Mouse (Mus musculus) G1E-ER4 (cell line): ENCODE results near the gene Golga4. TPM values are rescaled to one million over a fixed set of nuclear protein-coding genes. Genes with fewer than 3 reads are reported as not detected.

Source experiments
- GATA1 ChIP-seq: IDR thresholded peaks from one replicate; pipeline ENCODE4 v1.8.0; 2012; ENCODE audit warnings: low read length, inconsistent platforms
- polyA plus RNA-seq: library from polyadenylated mRNA; stranded (reverse); fragments of >175 nt; gene quantifications from 2 replicates; pipeline ENCODE4 v1.2.3, GENCODE M21; 2012

The Golga4 gene
- polyA plus RNA-seq, 1 experiment, result 24.2 TPM

- TF ChIP-seq GATA1, result no peak
Measured at GRCm38 (mm10) chr9:118537463-118538339, 31.6 kb downstream of the Golga4 start.

DNA sequence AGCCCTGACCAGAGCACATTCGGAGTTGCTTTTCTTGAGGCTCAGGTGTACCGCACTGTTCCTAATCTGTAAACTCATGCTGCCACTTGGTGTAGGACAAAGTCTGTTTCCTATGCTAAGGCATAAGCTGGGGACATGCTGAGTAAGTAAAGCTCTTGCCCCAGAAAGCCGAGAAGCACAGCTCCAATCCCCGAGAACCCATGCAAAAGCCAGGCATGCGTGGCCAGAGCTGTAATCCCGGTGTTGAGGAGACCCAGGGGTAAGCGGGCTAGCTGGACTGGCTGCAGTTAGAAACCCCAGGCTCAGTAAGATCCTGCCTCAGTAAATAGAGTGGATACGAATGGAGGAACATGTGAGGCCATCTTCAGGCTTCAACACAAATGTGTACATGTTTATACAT is 35.8 kb downstream of the Golga4 start:
- no peak for TF ChIP-seq GATA1

DNA sequence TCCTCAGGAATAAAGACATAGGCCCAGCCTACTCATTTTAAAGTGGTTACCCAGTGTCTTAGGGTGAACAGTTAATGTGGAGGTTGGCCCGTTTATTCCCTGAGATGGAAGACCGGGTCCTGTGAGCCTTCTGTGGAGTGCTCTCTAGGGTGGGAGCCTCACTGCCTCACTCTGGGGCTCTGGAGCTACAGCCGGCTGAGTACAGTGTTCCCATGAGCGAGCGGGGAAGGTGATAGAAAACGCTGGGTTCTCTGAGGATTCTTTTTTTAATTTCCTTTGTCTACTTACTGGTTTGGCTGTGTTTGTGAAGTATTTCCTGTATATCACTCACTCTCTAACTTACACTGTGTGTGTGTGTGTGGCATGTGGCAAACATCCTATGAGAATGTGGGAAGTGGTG is 39.1 kb downstream of the Golga4 start:
- TF ChIP-seq GATA1, result no peak

DNA sequence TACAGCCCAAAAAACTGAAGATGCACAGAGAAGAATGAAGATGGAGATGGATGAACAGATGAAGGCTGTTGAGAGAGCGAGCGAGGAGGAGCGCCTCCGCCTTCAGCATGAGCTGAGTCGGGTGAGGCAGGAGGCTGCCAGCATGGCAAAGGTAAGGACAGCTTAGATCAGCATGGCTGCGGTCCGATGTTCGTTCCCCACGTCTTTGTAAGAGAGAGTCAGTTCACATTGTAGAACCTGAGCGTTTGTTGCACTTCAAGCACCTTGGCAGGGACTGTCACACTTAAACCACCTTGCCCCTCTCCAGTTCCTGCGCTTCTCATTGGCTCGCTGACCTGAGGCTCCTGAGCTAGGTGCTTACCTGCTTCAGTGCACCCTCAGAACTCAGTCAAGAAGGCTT is 42.6 kb downstream of the Golga4 start:
- no peak for TF ChIP-seq GATA1

DNA sequence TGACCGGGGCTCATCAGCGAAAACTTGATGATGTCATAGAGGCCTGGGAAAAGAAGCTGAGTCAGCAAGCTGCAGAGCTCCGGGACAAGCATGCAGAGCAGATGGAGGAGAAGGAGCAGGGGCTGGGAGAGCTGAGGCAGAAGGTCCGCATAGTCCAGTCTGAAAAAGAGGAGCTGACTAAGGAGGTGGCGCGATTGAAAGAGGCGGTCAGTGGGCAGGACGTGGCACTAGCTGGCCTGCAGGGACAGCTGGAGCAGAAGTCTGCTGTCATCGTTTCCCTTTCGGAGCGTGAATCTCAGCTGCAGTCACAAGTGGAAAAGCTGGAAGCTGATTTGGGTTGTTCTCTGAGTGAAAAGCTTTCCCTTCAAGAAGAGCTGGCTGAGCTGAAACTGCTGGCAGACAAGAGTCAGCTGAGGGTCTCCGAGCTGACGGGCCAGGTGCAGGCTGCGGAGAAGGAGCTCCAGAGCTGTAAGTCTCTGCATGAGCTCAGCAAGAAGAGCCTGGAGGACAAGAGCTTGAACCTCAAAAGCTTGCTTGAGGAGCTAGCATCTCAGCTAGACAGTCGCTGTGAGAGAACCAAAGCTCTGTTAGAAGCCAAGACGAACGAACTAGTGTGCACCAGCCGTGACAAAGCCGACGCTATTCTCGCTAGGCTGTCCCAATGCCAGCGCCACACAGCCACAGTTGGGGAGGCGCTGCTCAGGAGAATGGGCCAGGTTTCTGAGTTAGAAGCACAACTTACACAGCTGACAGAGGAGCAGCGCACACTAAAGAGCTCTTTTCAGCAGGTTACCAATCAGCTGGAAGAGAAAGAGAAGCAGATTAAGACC is 51.1 kb downstream of the Golga4 start:
- TF ChIP-seq GATA1, result no peak

DNA sequence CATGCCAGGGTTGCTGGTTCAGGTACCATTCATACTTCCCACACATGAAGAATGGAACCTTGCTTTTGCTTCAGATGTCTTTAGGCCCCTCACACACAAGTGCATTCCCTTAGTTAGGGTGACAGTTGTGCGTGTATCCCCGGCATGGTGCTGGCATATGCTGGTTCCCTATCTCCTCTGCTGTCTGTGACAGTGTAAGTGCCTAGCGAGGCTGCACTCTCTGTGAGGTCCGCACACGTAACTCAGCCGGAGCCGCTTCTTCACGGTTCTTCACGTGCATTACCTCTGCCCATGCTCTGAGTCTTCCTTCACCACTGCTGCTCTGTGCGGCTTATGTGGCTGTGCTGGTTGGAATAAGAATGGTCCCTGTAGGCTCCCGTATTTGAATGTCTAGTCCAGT is 57.3 kb downstream of the Golga4 start:
- no peak for TF ChIP-seq GATA1

DNA sequence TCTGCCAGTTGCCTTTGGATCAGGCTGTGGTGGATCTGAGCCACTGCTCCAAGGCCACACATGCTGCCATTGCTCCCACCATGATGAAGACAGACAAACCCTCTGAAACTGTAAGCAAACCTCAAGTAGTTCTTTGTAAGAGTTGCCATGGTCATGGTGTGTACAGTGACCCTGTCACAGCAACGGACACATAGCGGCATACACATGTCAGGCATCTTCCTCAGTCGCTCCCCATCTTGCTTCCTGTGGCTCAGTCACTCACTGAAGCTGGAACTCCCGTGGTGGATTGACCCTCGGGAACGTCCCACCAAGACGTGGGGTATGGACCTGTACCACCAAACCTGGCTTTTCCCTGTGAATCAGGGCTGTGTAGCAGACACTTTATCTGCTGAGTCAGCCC is 57.8 kb downstream of the Golga4 start:
- TF ChIP-seq GATA1, result no peak

GRCm38 (mm10) chr9:118564696-118565095 is 58.6 kb downstream of the Golga4 start:
- TF ChIP-seq GATA1, result no peak

DNA sequence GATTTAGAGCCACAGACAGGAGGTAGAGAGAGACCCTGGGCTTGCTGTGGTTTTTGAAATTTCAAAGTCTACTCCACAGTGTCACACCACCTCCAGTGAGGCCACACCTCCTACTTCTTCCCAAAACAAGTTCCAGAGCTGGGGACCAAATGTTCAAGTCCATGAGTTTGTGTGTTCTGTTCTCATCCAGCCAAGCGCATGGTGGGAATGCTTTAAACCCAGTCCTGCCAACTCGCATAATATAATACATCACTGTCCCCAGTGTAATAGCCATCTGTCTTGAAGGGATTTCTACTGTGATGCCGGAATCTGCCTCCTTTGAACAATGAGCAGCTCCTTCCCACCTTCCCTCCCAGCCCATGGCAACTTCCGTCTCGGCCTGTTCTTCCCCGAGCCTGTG is 63.3 kb downstream of the Golga4 start:
- TF ChIP-seq GATA1, result no peak

- TF ChIP-seq GATA1, result no peak
Measured at GRCm38 (mm10) chr9:118570865-118571264, 64.8 kb downstream of the Golga4 start.

DNA sequence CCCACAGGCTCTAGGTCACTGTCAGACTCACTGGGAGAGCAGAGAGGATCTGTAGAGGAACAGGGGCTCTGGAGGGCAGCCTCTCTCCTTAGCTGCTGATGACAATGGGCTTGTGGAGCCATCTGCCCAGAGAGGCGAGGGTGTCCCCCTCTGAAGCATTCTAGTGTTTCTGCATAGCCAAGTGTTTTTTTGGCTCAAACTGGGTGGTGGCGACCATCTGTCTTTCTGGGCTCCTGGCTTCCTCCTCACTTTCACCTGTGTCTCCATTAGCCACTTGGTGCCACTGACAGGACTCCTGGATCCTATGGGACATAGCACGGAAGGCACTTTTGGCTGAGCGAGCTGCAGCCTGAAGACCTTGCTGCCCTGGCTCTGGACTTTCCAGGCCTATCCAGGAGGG is 65.6 kb downstream of the Golga4 start:
- TF ChIP-seq GATA1, result no peak

DNA sequence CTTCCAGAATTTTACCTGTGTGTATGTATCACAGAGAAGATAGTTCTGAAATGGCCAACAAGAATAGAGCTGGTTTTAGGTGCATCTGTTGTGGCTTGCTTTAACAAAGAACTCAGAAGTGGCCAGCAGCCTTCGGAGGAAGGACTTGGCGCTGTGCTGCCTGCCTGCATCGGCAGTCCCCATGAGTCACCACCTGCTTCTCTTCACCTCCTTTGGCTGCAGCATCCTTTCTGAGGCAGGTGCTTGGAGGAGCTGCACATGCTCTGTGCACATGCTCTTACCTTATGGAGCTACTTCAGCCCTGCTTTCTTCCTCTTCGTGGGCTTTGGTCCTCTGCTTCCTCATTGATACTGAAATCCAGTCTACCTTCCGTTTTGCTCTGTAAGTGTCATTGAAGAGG is 68.8 kb downstream of the Golga4 start:
- no peak for TF ChIP-seq GATA1

DNA sequence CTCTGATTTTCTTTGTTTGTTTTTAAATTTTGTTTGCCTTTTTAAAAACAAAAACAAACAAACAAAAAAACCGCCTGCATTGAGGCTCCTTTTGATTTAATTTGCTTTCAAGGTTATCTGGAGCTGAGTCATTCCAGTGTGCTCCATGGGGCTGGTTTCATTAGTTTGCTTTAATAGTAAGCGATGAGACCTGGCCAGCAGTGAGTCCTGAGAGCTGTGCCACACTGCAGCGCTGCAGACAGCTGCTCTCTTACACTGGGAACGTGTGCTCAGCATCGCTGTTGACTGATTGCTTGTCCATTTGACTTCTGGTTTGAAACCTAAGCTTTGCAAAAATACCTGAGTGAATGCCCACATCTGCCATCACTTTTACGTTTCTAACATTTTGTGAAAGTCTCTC is 74.3 kb downstream of the Golga4 start:
- no peak for TF ChIP-seq GATA1

DNA sequence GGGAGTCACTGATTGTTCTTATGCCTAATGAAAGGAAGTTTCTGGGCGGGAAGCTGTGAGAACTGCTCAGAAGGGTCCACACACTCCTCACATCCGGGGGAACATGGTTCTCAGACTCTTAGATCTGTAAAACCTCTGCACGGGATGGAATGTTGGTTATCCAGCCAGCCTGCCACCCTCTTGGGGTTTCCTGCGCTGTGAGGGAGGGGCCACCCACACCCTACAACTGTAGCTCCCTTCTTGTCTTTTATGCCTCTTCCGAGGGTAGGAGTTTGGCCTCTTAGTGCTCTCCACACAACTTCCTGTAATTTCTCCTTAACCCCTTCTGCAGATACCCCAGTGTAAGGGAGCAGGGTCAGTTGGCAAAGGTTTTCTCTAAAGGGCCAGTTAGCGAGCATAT is 76.7 kb downstream of the Golga4 start:
- TF ChIP-seq GATA1, result no peak

DNA sequence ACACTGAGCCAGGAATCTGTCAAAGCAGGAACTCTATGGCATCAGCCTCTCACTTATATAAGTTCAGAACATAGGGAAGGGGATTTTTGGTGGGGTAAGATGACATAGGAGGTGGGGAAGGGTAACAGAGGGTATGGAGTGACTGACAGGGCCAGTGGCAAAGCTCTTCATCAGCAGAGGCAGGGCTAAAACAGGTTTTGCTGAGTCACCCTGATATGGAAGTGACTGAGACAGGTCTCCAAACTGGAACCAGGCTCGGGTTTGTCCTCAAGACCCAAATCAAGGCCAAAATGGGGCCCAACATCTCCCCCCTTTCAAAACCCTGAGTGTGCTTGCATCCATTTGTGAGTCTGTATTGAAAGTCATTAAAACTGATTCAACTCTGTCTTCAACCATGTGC is 78.8 kb downstream of the Golga4 start:
- TF ChIP-seq GATA1, result no peak

DNA sequence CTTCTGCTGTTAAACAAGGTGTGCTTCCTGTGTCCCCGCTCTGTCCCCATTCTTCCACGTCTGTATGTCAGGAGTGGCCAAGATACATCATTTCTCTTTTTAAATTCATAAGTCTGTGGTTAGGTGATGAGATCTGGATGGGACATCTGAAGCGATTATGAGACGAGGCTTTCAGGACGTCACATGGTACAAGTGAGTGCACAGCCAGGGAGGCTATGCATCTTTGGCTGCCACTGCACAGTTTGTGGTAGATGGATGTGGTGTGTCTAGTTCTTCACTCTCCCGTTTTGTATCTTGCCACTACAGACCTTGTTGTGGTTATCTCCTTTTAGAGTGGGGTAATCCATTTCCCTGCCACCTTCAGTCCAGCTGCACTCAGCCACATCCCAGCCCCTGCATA is 79.9 kb downstream of the Golga4 start:
- no peak for TF ChIP-seq GATA1

DNA sequence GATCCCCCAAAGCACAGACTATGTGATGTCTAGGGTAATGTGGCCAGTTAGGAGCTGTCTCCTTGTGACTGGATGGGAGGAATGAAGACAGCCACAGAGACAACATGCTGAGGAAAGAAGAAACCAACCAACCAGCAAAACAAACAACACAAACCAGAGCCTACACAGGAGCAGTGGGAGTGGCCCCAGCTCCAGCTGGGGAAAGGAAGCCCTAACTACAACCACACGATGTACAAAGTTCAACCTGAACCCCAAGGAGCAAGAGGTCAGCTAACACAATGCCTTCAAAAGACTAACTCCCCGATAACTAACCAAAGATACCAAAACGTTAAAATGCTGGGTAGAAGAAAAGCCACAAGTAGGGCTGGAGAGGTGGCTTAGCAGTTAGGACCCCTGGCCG is 81.0 kb downstream of the Golga4 start:
- TF ChIP-seq GATA1, result no peak
